Mouse (Mus musculus) urinary bladder, adult 2 months (tissue): ENCODE results near the gene Foxl2. TPM values are rescaled to one million over a fixed set of nuclear protein-coding genes. Genes with fewer than 3 reads are reported as not detected.

Source experiments
- polyA plus RNA-seq: library from polyadenylated mRNA; depleted of rRNA; stranded (reverse); fragments of >200 nt; gene quantifications from 2 replicates; pipeline ENCODE4 v1.2.3, GENCODE M21; 2012; rRNA removed

The Foxl2 gene
- polyA plus RNA-seq, 1 experiment = not detected

Other genes with a start within 250 kb of the Foxl2 start
- gene Prr23a1, start 112.8 kb upstream of the Foxl2 start, polyA plus RNA-seq = not detected in 2 replicates
- gene Prr23a2, start 98.8 kb upstream of the Foxl2 start, polyA plus RNA-seq = not detected in 2 replicates
- gene Prr23a3, start 90.5 kb upstream of the Foxl2 start, polyA plus RNA-seq = 0.06 TPM in 1 of 2 replicates, not detected in the other
- gene 7420426K07Rik, start 52.2 kb upstream of the Foxl2 start, polyA plus RNA-seq = not detected in 2 replicates
- 12.8 and 15.8 TPM in 2 replicates for gene Faim, start 31.1 kb downstream of the Foxl2 start, polyA plus RNA-seq
- not detected in 2 replicates for gene Gm1123, start 80.4 kb downstream of the Foxl2 start, polyA plus RNA-seq
- 3.6 and 3.9 TPM in 2 replicates for gene Pik3cb, start 185.3 kb downstream of the Foxl2 start, polyA plus RNA-seq